Mouse (Mus musculus) CH12F3 (cell line): Measurements from ENCODE around the gene Plau.

Source experiments
- in situ Hi-C: fragments of 300-500 bp; cut with MboI; formaldehyde crosslinking; loops from 2 replicates; pipeline ENCODE4 v1.14.3; 2020; ENCODE audit warnings: low sequenced_read_pairs

The Plau gene

GRCm38 (mm10) chr14:20842629-20843028 lies 6.2 kb downstream of the Plau start:
- in situ Hi-C loops, result no loop called here

- in situ Hi-C loops, result no loop called here
Measured at GRCm38 (mm10) chr14:20844126-20844525, 7.7 kb downstream of the Plau start.

- in situ Hi-C loops, result no loop called here
Measured at GRCm38 (mm10) chr14:20844671-20845576, 8.5 kb downstream of the Plau start.

- in situ Hi-C loops, result no loop called here
Measured at GRCm38 (mm10) chr14:20845577-20846088, 9.2 kb downstream of the Plau start.

GRCm38 (mm10) chr14:20846214-20846613 lies 9.8 kb downstream of the Plau start:
- in situ Hi-C loops, result no loop called here

- in situ Hi-C loops, result no loop called here
Measured at GRCm38 (mm10) chr14:20847637-20848129, 11.2 kb downstream of the Plau start.

GRCm38 (mm10) chr14:20849753-20850152 lies 13.3 kb downstream of the Plau start:
- in situ Hi-C loops, result no loop called here

- in situ Hi-C loops, result no loop called here
Measured at GRCm38 (mm10) chr14:20850498-20850897, 14.0 kb downstream of the Plau start.

- in situ Hi-C loops, result no loop called here
Measured at GRCm38 (mm10) chr14:20851776-20852175, 15.3 kb downstream of the Plau start.

GRCm38 (mm10) chr14:20861152-20861551 lies 24.7 kb downstream of the Plau start:
- in situ Hi-C loops, result no loop called here

GRCm38 (mm10) chr14:20861559-20861958 lies 25.1 kb downstream of the Plau start:
- in situ Hi-C loops, result no loop called here

GRCm38 (mm10) chr14:20863306-20864065 lies 27.0 kb downstream of the Plau start:
- in situ Hi-C loops, result no loop called here

- in situ Hi-C loops, result no loop called here
Measured at GRCm38 (mm10) chr14:20864192-20864591, 27.7 kb downstream of the Plau start.

- in situ Hi-C loops, result no loop called here
Measured at GRCm38 (mm10) chr14:20865604-20866003, 29.1 kb downstream of the Plau start.

GRCm38 (mm10) chr14:20866365-20866764 lies 29.9 kb downstream of the Plau start:
- in situ Hi-C loops, result no loop called here

- in situ Hi-C loops, result loop anchor here (5.0 kb wide), 1 partner anchor 68 kb away; no protein-coding TSS in a partner anchor
Measured at GRCm38 (mm10) chr14:20870110-20870509, 33.6 kb downstream of the Plau start.

GRCm38 (mm10) chr14:20871495-20871894 lies 35.0 kb downstream of the Plau start:
- in situ Hi-C loops, result loop anchor here (5.0 kb wide), 1 partner anchor 69 kb away; no protein-coding TSS in a partner anchor

- in situ Hi-C loops, result loop anchor here (5.0 kb wide), 1 partner anchor 71 kb away; no protein-coding TSS in a partner anchor
Measured at GRCm38 (mm10) chr14:20873307-20873706, 36.8 kb downstream of the Plau start.

GRCm38 (mm10) chr14:20873931-20874330 lies 37.5 kb downstream of the Plau start:
- in situ Hi-C loops, result loop anchor here (5.0 kb wide), 1 partner anchor 72 kb away; no protein-coding TSS in a partner anchor

GRCm38 (mm10) chr14:20884691-20885090 lies 48.2 kb downstream of the Plau start:
- in situ Hi-C loops, result no loop called here
